Mouse (Mus musculus) left cerebral cortex, postnatal 36 days (tissue): Measurements from ENCODE around the gene Hnrnpl. TPM values are rescaled to one million over a fixed set of nuclear protein-coding genes. Genes with fewer than 3 reads are reported as not detected.

Experiments used
- DNase-seq, 2 experiments: peaks; one replicate each; pipeline ENCODE4 v3.0.0; 2021 to 2022; ENCODE audit warnings: low spot score in 2 of 2, mixed read lengths in 1 of 2
- intact Hi-C: fragments of 180-260 bp; cut with DNase I; formaldehyde crosslinking; loops from one replicate; pipeline ENCODE4 v1.15.1; 2025
- total RNA-seq, 2 experiments: library from RNA; stranded (reverse); gene quantifications; 2 replicates each; pipeline ENCODE4 v1.2.3; 2021

Gene Hnrnpl
- total RNA-seq, 2 experiments from 2014 or later = 414 to 415 TPM

GRCm38 (mm10) chr7:28822556-28822955 lies 14.2 kb downstream of the Hnrnpl start:
- DNase-seq = no peak
- intact Hi-C loops = no loop called here

- intact Hi-C loops = no loop called here
- DNase-seq = no peak
Measured at GRCm38 (mm10) chr7:28822993-28823903, 14.9 kb downstream of the Hnrnpl start.

GRCm38 (mm10) chr7:28823932-28824331 lies 15.6 kb downstream of the Hnrnpl start:
- DNase-seq = no peak
- intact Hi-C loops = loop anchor here (2.0 kb wide), 1 partner anchor 13 kb away; no protein-coding TSS in a partner anchor

DNA sequence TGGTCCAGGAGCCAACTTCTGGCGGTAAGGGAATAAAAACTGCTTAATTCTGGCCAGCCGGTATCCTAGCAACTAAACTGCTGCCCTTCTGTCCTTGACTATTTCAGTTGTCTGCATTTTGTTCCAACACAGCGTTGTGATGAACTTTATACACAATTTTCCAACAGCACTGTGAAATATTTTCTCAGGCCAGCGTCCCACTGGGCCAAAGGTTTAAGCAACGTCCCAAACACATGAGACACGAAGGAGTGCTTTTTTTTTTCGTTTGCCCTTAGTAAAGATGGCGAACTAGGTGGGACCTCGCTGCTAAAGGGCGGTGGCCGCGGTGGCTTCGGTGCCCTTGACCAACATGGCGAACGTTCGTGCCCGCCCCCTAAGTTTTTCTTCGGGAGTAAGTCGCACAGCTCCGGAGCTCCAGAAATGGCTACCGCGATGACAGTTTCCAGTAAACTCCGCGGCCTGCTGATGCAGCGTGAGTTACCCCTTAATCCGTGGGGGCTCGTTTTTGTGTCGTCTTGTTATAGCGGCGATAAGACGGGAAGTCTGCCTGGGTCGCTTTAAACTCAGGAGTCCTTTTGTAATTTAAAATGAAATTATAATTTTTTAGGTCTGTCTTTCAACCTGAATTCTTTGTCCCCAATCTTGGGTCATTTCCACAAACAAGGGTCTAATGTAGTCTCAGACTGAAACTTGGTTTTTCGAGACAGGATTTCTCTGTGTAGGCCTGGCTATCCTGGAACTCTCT lies 16.8 kb downstream of the Hnrnpl start, which contains the start of gene Ech1:
TSS of gene Ech1 (plus strand) at position 277 of the 745 bp plus-strand sequence.
- intact Hi-C loops = loop anchor here (2.0 kb wide), 1 partner anchor 14 kb away; no protein-coding TSS in a partner anchor
- peak; percentile 84 to 88 for DNase-seq

- no peak for DNase-seq
Measured at GRCm38 (mm10) chr7:28825686-28826401, 17.5 kb downstream of the Hnrnpl start.

GRCm38 (mm10) chr7:28826402-28826772 lies 18.0 kb downstream of the Hnrnpl start:
- DNase-seq = no peak
- intact Hi-C loops = loop anchor here (2.0 kb wide), 2 partner anchors 14 to 40 kb away; no protein-coding TSS in a partner anchor

More at GRCm38 (mm10) chr7:28825686-28826401, 17.5 kb downstream of the Hnrnpl start:
- intact Hi-C loops = loop anchor here (2.0 kb wide), 3 partner anchors 15 to 41 kb away; no protein-coding TSS in a partner anchor

DNA sequence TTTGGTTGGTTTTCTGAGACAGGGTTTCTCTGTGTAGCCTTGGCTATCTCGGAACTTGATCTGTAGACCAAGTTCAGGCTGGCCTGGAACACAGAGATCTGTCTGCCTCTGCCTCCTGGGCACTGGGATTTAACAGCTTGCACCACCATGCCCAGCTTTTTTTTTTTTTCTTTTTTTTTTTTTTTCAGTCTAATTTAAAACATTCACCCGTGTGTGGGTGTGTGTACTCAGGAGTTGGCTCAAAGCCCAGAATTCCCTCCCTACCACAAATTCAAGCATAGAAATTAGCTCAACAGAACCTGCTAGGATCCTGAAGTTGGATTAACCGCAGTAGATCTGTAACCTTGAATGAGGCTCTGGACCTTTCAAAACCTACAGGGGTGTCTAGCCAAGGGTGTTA lies 19.0 kb downstream of the Hnrnpl start:
- intact Hi-C loops = loop anchor here (2.0 kb wide), 2 partner anchors 13 to 39 kb away; no protein-coding TSS in a partner anchor
- DNase-seq = peak; percentile 33 to 61

- intact Hi-C loops = no loop called here
- no peak for DNase-seq
Measured at GRCm38 (mm10) chr7:28829821-28830220, 21.5 kb downstream of the Hnrnpl start.

DNA sequence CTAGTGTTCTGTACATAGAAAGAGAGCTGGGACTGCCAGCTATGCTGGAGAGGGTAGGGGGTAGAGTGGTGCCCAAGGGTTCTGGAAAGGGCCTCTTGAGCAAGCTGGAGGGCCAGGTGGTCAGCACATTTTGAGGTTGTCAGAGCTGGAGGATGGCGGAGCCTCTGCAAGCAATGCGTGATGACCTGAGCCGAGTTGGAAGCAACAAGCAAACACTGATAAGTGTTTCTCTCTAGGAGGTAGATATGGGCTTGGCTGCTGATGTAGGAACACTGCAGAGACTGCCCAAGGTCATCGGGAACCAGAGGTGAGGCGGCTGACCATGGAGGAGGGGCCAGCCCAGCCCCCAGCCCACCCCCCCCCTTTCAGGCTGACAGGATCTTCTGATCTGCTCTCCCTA lies 22.6 kb downstream of the Hnrnpl start:
- DNase-seq = no peak
- intact Hi-C loops = no loop called here

- peak in 1 of 2 experiments; percentile 2 for DNase-seq
- intact Hi-C loops = no loop called here
Measured at GRCm38 (mm10) chr7:28831411-28832125, 23.2 kb downstream of the Hnrnpl start.

GRCm38 (mm10) chr7:28832137-28832536 lies 23.8 kb downstream of the Hnrnpl start:
- intact Hi-C loops = no loop called here

DNA sequence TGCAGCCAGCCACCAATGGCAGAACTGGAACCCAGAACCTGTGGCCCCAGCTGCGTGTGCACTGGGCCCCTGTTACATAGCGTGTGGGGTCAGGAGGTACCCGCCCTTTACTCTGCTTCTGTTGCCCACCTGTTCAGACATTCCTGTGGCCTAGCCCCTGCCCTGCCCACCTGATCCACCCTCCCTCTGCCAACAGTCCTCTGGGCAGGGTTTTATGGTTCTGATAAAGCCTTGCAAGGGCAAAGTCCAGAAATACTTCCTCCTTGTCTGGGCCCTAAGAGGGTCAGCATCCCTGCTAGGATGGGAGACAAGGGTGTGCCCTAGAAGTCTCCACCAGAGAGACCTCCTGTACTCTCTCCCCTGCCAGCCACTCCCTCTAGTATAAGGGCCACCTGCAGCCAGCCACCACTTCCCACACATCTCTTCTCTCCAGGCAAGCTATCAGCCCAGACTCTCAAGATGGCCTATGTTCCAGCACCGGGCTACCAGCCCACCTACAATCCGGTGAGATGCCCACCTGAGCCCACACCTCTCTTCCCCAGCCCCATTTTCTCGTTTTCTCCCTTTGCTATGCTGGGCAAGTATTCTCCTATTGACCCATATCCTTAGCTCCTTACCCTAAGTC lies 25.5 kb downstream of the Hnrnpl start, which contains the start of gene Lgals4:
TSS of gene Lgals4 (plus strand) at position 132 of the 625 bp plus-strand sequence.
- DNase-seq = no peak
- intact Hi-C loops = no loop called here

More at GRCm38 (mm10) chr7:28832137-28832536, 23.8 kb downstream of the Hnrnpl start:
- DNase-seq = no peak

DNA sequence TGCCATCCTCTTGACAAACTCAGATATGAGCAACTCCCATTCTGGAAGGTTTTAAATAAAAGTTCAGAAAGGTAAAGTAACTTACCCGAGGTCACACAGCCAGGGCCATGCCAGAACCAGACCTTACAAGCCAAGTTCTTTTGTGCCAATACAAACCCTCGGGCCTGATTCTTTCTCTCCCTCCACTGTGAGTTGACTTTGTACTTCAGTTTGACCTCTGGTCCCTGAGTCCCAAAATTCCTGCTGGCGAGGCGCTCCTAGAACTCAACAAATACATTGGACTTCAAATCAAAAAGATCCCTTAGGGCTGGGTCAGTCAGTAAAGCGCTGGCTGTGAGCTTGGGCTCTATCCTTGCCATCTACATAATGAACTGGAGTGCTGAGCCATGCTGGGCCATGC lies 28.6 kb downstream of the Hnrnpl start:
- DNase-seq = no peak
- intact Hi-C loops = no loop called here

DNA sequence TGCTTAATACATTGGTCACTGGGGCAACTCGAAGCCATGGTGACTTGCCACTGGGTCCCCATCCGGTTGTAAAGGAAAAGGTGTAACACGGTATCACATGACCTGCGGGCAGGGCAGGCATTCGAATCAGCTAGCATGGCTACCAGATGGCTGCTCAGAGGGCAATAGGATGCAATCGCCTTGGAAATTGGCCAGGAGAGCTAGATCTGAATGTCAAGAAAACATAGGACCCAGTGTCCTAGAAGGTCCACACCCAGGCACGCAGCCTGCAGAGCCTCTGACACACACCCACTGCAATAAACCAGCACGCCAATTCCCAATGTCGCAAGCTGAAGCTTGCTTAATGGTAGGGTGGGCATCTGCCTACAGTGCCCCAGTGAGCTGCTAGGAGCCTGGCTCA lies 30.0 kb downstream of the Hnrnpl start:
- DNase-seq = no peak
- intact Hi-C loops = no loop called here

DNA sequence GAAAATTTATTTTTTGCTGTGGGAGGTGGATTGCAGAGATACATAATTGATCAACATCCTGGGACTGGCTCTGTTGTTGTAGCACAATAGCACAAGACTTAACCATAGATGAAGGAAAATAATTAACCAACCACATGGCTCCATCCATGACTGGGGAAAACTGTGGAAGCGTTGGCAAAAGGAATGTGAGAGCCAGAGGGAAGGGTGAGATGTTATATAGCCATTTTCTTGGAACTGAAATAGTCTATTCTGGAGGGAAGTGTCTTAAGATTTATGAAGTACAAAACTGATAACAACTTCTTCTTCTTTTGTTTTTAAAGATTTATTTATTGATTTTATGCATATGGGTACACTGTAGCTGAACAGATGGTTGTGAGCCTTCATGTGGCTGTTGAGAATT lies 38.9 kb downstream of the Hnrnpl start:
- no peak for DNase-seq
- intact Hi-C loops = no loop called here

DNA sequence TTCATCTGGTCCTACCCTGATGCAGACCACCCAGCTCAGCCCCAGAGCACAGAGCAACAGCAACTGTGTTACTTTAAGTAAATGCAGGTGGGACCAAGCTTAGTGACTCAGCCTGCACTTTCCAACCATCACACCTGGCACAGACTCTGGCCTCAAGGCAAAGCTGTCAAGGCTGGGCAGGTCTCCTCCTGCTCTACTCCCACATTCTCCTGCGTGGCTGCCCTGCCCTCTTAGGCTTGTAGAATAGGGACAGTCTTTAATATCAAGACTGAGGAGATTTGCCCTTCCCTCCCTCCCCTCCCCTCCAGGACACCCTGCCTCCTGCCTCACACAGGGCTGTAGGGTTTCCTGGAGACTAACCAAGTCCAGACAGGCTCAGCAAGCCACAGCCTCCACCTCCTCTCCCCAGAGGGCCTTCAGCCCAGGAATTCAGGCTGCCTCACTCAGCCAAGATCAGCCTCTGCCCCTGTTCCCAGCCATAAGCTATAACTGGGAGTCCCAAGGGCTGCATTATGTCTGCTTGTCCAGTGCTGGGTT lies 41.4 kb downstream of the Hnrnpl start:
- no peak for DNase-seq
- intact Hi-C loops = no loop called here

DNA sequence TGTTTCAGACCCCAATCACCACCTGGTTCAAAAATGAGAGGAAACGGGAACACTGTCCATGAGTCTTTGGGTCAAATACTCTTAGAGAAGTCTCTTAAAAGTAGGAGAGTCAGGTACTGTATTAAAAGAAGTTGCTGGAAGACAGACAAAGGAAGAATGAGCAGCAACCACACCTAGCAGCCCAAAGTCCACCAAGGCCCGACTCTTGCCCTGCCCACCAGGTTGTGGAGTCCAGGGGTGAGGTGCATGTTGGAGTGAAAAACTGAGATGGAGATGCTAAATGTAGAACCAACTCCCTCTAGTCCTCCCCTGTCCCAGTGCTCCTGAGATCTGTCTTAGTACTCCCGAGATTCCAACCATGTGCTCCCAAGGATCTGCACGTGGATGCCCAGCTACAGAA lies 42.3 kb downstream of the Hnrnpl start:
- DNase-seq = no peak
- intact Hi-C loops = no loop called here

DNA sequence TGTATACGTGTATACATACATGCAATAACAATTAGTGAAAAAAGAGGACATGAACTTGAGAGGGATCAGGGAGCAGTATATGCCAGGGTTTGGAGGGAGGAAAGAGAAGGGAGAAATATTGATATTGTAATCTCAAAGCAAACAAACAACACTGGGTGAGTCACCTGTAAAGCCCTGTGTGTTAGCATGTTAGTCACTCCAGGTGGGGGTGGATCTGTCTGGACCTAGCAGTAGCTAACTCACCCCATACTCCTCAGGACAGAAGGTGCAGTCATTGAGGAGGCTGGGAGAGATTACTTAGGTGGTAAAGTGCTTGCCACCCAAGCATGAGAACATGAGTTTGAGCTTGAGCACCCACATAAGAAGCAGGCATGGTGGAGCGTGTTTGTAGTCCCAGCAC lies 51.6 kb downstream of the Hnrnpl start:
- no peak for DNase-seq
- intact Hi-C loops = no loop called here
